Mouse (Mus musculus) cerebellum, adult 2 months (tissue): ENCODE data around the gene Chrna4.

Experiments used
- CTCF ChIP-seq: fragments of 200-500 bp; IDR thresholded peaks from 2 replicates; pipeline ENCODE4 v1.5.1; 2011; ENCODE audit warnings: low read depth, mild to moderate bottlenecking, control low read depth, low read length, moderate library complexity, borderline replicate concordance; ENCODE audit not compliant: insufficient read depth
- POLR2A ChIP-seq: fragments of 200-500 bp; IDR thresholded peaks from 2 replicates; pipeline ENCODE4 v1.6.1; 2011; ENCODE audit warnings: low read length, control low read depth, borderline replicate concordance; ENCODE audit not compliant: insufficient read depth

DNA sequence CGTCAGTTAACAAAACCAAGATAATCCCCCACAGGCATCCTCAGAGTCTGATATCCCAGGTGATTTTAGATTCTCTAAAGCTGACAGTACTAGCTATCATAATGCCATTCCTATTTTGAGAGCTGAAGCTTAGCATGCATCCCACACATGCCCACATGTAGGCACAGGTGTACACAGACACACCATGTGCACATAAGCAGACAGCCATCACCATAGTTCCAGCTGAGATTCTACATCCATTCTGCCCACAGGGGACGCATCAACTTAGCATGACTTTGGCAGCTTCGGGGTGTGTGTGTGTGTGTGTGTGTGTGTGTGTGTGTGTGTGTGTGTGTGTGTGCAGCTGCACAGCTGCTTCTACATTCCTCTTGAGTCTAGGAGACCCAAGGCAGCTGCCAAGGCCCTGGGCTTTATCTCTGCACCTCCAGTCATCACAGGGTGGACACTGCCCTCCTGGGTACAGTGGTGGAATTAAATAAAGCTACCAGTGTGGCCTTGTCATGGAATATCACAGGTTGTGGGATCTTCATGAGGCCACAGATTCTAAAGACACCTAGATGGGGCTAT, 54.9 kb downstream of the Chrna4 start:
- TF ChIP-seq CTCF, result no peak
- TF ChIP-seq POLR2A, result no peak
